Mouse (Mus musculus) MEL (cell line): ENCODE data around the gene Vmn1r35.

Experiments
- CHD1 ChIP-seq: IDR thresholded peaks from 2 replicates; pipeline ENCODE4 v1.6.1; 2012; ENCODE audit warnings: low read depth, mild to moderate bottlenecking, inconsistent platforms, low read length, improper control_type of control experiment
- CTCF ChIP-seq, 3 experiments: IDR thresholded peaks in 2 of 3; conservative IDR thresholded peaks in 1 of 3; 2 replicates each; pipeline ENCODE4 v1.5.1; 2011 to 2012; ENCODE audit warnings: low read length in 3 of 3, low read depth in 2 of 3, mild to moderate bottlenecking in 2 of 3, improper control_type of control experiment in 1 of 3, inconsistent platforms in 1 of 3, mixed read lengths in 1 of 3, moderate library complexity in 1 of 3; ENCODE audit not compliant: control insufficient read depth in 1 of 3, insufficient read depth in 1 of 3, poor library complexity in 1 of 3, severe bottlenecking in 1 of 3
- EP300 ChIP-seq, 2 experiments: IDR thresholded peaks; 2 replicates each; pipeline ENCODE4 v1.6.1; 2011; ENCODE audit warnings: improper control_type of control experiment in 2 of 2, low read length in 2 of 2, low read depth in 1 of 2, mild to moderate bottlenecking in 1 of 2
- MAX ChIP-seq: IDR thresholded peaks from 2 replicates; pipeline ENCODE4 v1.6.1; 2011; ENCODE audit warnings: low read length, improper control_type of control experiment
- NRF1 ChIP-seq: IDR thresholded peaks from 2 replicates; pipeline ENCODE4 v1.6.1; 2014; ENCODE audit warnings: low read depth, mild to moderate bottlenecking, inconsistent platforms, low read length, improper control_type of control experiment, moderate library complexity; ENCODE audit not compliant: poor library complexity, insufficient read depth, severe bottlenecking
- POLR2A ChIP-seq, 2 experiments: IDR thresholded peaks; 2 replicates each; pipeline ENCODE4 v1.6.1; 2011 to 2012; ENCODE audit warnings: low read length in 2 of 2, mild to moderate bottlenecking in 2 of 2, control low read depth in 1 of 2, improper control_type of control experiment in 1 of 2, low read depth in 1 of 2, moderate library complexity in 1 of 2; ENCODE audit not compliant: control insufficient read depth in 1 of 2, insufficient read depth in 1 of 2, poor library complexity in 1 of 2
- TAL1 ChIP-seq: IDR thresholded peaks from 2 replicates; pipeline ENCODE4 v1.6.1; 2012; ENCODE audit warnings: mild to moderate bottlenecking, inconsistent platforms, low read length, moderate library complexity, mixed read lengths
- TBP ChIP-seq: IDR thresholded peaks from 2 replicates; pipeline ENCODE4 v1.8.0; 2011; ENCODE audit warnings: low read depth, low read length, improper control_type of control experiment
- TCF12 ChIP-seq: IDR thresholded peaks from 2 replicates; pipeline ENCODE4 v1.6.1; 2014; ENCODE audit warnings: low read depth, mild to moderate bottlenecking, inconsistent platforms, low read length, improper control_type of control experiment, moderate library complexity
- ZC3H11A ChIP-seq: IDR thresholded peaks from 2 replicates; pipeline ENCODE4 v1.6.1; 2012; ENCODE audit warnings: low read depth, mild to moderate bottlenecking, inconsistent platforms, low read length, improper control_type of control experiment
- ZMIZ1 ChIP-seq: IDR thresholded peaks from 2 replicates; pipeline ENCODE4 v1.6.1; 2012; ENCODE audit warnings: low read depth, mild to moderate bottlenecking, inconsistent platforms, low read length, improper control_type of control experiment, moderate library complexity

DNA sequence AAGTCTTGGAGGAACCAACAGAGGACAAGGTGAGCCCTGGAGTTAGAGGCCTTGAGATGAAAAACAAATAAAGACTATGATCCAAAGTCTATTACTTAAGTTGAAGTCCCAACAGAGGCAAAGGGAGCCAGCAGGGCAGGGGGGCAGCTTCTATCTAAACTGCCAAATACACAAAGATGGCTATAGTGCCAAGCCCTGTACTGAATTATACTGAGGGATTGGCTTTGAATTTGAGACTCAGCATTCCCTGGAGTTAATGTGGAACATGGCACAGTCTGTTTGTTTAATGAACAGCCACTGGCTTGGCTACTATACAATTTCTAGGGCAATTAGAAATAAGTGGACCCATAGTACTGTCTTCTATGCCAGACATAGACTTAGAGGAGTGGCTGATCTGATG, 23.2 kb upstream of the Vmn1r35 start:
- TF ChIP-seq CTCF (IDR thresholded peaks at IDR 0.05 in 2 of 3, conservative IDR thresholded peaks at IDR 0.05 in 1 of 3; ENCODE audit: control insufficient read depth in 1 of 3, insufficient read depth in 1 of 3, low read depth in 2 of 3, low read length in 3 of 3, poor library complexity in 1 of 3, severe bottlenecking in 1 of 3) (no peak), CHD1 (no peak), POLR2A (IDR thresholded peaks at IDR 0.05; ENCODE audit: control insufficient read depth in 1 of 2, insufficient read depth in 1 of 2, low read depth in 1 of 2, low read length in 2 of 2, poor library complexity in 1 of 2) (no peak), MAX (no peak), ZC3H11A (no peak), ZMIZ1 (no peak), EP300 (IDR thresholded peaks at IDR 0.05; ENCODE audit: low read depth in 1 of 2, low read length in 2 of 2) (no peak), TCF12 (no peak), TAL1 (no peak), TBP (no peak), NRF1 (no peak)
